Mouse (Mus musculus): Measurements from ENCODE around the gene Pitpnm3. TPM values are rescaled to one million over a fixed set of nuclear protein-coding genes. Genes with fewer than 3 reads are reported as not detected.
A peak's percentile ranks its signal among the peaks of the same experiment; 100 is the strongest.

The Pitpnm3 gene
- polyA plus RNA-seq, 1 experiment = 1.1 TPM

GRCm38 (mm10) chr11:72060416-72060815 is 75.2 kb downstream of the Pitpnm3 start:
- TF ChIP-seq POLR2A (IDR thresholded peaks at IDR 0.05; ENCODE audit: low read depth, low read length) = no peak
- no peak for TF ChIP-seq CTCF (IDR thresholded peaks at IDR 0.05; ENCODE audit: borderline replicate concordance, insufficient read depth, low read length)
- H3K27ac ChIP-seq (ENCODE audit: insufficient read depth, low read length) = no peak overlapping the region
- no peaks in the 10 kb centered on the region for H3K4me1 ChIP-seq (ENCODE audit: control insufficient read depth, insufficient read depth, low read length)
- no peak overlapping the region for H3K4me3 ChIP-seq (ENCODE audit: insufficient read depth, low read length)

DNA sequence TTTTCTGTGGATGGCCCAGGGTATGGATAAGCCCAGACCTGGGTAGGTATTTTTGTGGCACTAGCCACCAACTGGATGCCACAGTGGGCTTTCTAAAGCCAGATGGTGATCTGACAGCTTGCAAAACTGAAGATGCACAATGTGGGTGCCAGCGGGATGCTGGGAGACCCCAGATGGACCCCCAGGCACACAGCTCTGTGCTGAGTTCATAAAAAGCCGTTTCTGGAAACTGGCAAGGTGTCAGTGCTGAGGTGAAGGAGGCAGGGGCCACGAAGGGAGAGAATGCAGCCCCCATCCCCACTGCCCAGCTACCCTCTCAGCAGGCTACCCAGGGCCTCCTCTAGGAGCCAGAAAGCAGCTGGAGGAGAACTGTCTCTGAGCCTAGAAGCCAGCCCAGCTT is 78.4 kb downstream of the Pitpnm3 start:
- TF ChIP-seq POLR2A (IDR thresholded peaks at IDR 0.05; ENCODE audit: low read depth, low read length) (no peak), CTCF (IDR thresholded peaks at IDR 0.05; ENCODE audit: borderline replicate concordance, insufficient read depth, low read length) (no peak)
- Histone ChIP-seq H3K4me3 (ENCODE audit: insufficient read depth, low read length) (no peak overlapping the region), H3K4me1 (ENCODE audit: control insufficient read depth, insufficient read depth, low read length) (no peaks in the 10 kb centered on the region), H3K27ac (ENCODE audit: insufficient read depth, low read length) (no peak overlapping the region)

DNA sequence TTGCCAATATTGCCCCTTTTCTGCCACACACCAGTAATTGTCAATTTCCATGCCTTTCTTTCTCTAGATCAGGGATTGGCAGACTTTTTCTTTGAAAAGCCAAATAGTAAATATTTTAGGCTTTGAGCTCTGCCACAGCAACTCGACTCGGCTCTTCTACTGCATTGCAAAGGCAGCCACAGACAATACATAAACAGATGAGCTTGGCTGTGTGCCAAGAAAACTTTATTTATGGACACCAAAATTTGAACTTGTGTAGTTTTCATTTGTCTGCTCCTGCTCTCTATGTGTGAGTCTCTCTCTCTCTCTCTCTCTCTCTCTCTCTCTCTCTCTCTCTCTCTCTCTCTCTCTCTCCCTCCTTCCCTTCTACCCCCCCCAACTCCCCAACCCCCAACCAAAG is 80.4 kb downstream of the Pitpnm3 start:
- H3K27ac ChIP-seq (ENCODE audit: insufficient read depth, low read length) = no peak overlapping the region
- TF ChIP-seq POLR2A (IDR thresholded peaks at IDR 0.05; ENCODE audit: low read depth, low read length) = no peak
- TF ChIP-seq CTCF (IDR thresholded peaks at IDR 0.05; ENCODE audit: borderline replicate concordance, insufficient read depth, low read length) = no peak
- H3K4me3 ChIP-seq (ENCODE audit: insufficient read depth, low read length) = no peak overlapping the region
- H3K4me1 ChIP-seq (ENCODE audit: control insufficient read depth, insufficient read depth, low read length) = no peaks in the 10 kb centered on the region

DNA sequence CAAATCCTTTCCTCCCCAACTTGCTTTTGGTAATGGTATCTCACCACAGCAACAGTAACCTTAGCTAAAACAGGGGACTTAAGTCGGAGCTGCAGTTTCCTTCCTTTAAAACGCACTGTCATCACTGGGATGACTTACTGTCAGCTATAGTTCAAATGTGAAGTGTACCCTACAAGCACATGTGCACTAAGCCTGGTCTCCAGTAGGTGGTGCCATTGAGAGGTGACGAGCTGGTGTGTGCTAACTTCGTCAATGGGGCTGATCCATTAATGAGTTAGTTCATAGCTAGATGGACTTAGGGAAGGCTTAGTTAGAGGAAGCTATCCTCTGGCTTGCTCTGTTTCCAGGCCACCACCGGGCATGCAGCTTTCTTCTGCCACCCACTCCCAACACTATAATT is 82.9 kb downstream of the Pitpnm3 start:
- no peak overlapping the region for H3K4me3 ChIP-seq (ENCODE audit: insufficient read depth, low read length)
- no peak overlapping the region for H3K27ac ChIP-seq (ENCODE audit: insufficient read depth, low read length)
- H3K4me1 ChIP-seq (ENCODE audit: control insufficient read depth, insufficient read depth, low read length) = no peaks in the 10 kb centered on the region
- TF ChIP-seq CTCF (IDR thresholded peaks at IDR 0.05; ENCODE audit: borderline replicate concordance, insufficient read depth, low read length) = peak; percentile 94; the same call in 1 of the 2 replicates
- no peak for TF ChIP-seq POLR2A (IDR thresholded peaks at IDR 0.05; ENCODE audit: low read depth, low read length)

GRCm38 (mm10) chr11:72052221-72052620 is 83.4 kb downstream of the Pitpnm3 start:
- Histone ChIP-seq H3K4me1 (ENCODE audit: control insufficient read depth, insufficient read depth, low read length) (no peaks in the 10 kb centered on the region), H3K27ac (ENCODE audit: insufficient read depth, low read length) (no peak overlapping the region), H3K4me3 (ENCODE audit: insufficient read depth, low read length) (no peak overlapping the region)
- TF ChIP-seq POLR2A (IDR thresholded peaks at IDR 0.05; ENCODE audit: low read depth, low read length) = no peak
- TF ChIP-seq CTCF (IDR thresholded peaks at IDR 0.05; ENCODE audit: borderline replicate concordance, insufficient read depth, low read length) = no peak

DNA sequence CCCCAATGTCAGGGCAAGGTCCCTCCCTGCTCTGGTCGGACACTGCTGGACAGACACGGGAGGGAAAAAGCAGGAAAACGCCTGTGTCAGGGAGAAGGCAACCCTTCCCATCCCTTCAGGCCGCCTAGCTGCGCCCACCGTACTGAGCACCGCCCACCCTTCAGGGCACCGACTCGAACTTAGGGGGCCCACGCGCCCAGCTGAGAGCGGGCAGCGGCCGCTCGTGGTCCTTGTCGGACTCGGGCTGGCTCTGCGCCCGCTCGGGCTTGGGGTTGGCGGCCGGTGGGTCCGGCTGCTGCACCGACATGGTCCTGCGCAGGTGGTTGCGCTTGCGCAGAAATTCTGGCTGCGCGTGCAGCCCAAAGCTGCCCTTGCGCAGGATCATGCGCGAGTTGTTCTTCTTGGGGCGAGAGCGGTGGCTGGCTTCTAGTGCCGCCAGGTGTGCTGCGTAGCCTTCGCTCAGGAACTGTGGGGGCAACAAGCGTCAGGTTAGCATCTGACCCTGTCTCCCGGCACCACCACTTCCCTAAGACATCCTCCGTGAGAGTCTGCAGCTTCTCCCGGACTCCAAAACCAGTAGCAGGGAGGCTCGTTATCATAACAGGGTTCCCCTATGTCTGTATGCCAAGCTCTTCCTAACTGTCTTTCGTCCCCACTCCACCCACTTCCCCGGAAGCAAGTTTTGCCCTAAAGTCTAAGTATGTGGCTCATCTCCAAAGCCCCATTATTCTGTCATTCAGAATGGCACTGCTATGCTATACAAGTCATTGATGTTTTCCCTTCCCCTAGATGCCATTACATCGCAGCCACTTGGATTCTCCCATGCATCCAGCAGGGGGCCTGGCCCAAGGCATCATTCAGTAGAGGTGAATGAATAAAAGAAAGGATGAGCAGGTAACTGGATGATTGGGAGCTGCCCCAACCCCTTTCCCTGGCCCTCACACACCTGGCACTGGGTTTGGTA is 84.4 kb downstream of the Pitpnm3 start:
- H3K27ac ChIP-seq (ENCODE audit: insufficient read depth, low read length) = no peak overlapping the region
- H3K4me3 ChIP-seq (ENCODE audit: insufficient read depth, low read length) = peak overlapping the region; percentile 41
- H3K4me1 ChIP-seq (ENCODE audit: control insufficient read depth, insufficient read depth, low read length) = no peaks in the 10 kb centered on the region
- TF ChIP-seq POLR2A (IDR thresholded peaks at IDR 0.05; ENCODE audit: low read depth, low read length) (no peak), CTCF (IDR thresholded peaks at IDR 0.05; ENCODE audit: borderline replicate concordance, insufficient read depth, low read length) (peak; percentile 39; the same call in 1 of the 2 replicates)

DNA sequence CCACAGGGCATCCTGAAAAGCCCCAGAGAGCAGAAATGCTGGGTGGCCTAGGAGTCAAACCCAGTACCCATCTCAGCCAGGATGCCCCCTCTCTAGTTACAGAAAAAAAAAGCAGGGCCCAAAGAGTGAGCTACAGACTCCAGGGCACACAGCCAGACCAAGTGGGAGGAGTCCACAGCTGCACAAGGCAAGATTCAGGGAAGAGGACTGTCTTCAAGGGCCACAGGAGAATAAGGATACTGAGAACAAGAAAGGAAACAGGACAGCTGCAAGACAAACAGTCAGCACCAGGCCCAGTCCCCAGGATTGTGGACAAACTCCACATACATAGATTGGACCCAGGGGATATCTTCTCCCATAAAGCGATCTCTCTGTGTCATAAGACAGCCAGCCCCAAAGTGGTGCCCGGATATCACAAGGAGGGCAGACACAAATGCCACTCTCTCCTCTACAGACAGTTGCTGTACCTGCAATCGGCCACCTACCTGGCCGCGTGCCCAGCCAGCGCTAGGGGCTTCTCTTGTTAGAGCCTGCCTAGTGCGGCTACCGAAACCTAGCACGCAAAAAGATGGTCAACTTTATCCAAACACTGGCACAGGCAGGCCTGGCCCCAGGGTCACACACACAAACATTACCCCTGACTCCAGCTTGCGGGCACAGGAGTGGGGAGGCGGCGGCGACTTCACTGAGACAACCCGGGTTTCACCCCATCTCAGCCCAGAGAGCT is 85.2 kb downstream of the Pitpnm3 start:
- no peaks in the 10 kb centered on the region for H3K4me1 ChIP-seq (ENCODE audit: control insufficient read depth, insufficient read depth, low read length)
- TF ChIP-seq POLR2A (IDR thresholded peaks at IDR 0.05; ENCODE audit: low read depth, low read length) = no peak
- TF ChIP-seq CTCF (IDR thresholded peaks at IDR 0.05; ENCODE audit: borderline replicate concordance, insufficient read depth, low read length) = no peak
- H3K27ac ChIP-seq (ENCODE audit: insufficient read depth, low read length) = no peak overlapping the region
- H3K4me3 ChIP-seq (ENCODE audit: insufficient read depth, low read length) = peak overlapping the region; percentile 41

- H3K4me1 ChIP-seq (ENCODE audit: control insufficient read depth, insufficient read depth, low read length) = no peaks in the 10 kb centered on the region
- H3K27ac ChIP-seq (ENCODE audit: insufficient read depth, low read length) = no peak overlapping the region
- TF ChIP-seq POLR2A (IDR thresholded peaks at IDR 0.05; ENCODE audit: low read depth, low read length) (0 out of 2 replicates have a peak, but pooled peaks have one; percentile 3), CTCF (IDR thresholded peaks at IDR 0.05; ENCODE audit: borderline replicate concordance, insufficient read depth, low read length) (no peak)
- no peak overlapping the region for H3K4me3 ChIP-seq (ENCODE audit: insufficient read depth, low read length)
These were observed 86.3 kb downstream of the Pitpnm3 start for GRCm38 (mm10) chr11:72049171-72049759.

DNA sequence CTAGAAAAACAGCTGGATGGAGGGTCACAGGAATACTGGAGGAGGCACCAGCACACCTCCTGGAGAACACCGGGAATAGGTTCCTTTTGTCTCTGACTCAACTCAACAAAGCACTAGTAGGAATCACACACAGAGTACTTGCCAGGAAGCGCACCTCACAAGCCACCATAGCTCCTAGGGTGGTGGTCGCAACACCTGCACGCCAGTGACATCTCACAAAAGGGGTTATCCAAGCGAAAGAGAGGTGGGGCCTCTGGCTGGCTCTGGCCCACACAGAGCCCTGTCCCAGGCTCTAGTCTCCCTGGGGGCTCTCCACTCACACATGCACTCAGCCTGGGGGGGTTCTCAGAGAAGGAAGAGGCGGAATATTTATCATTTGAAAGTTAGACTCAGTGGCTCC is 86.8 kb downstream of the Pitpnm3 start:
- Histone ChIP-seq H3K4me3 (ENCODE audit: insufficient read depth, low read length) (no peak overlapping the region), H3K4me1 (ENCODE audit: control insufficient read depth, insufficient read depth, low read length) (no peaks in the 10 kb centered on the region), H3K27ac (ENCODE audit: insufficient read depth, low read length) (no peak overlapping the region)
- no peak for TF ChIP-seq POLR2A (IDR thresholded peaks at IDR 0.05; ENCODE audit: low read depth, low read length)
- TF ChIP-seq CTCF (IDR thresholded peaks at IDR 0.05; ENCODE audit: borderline replicate concordance, insufficient read depth, low read length) = no peak
